Mouse (Mus musculus) CH12F3 (cell line): ENCODE data around the gene Slc35c2.

Experiments
- in situ Hi-C: fragments of 300-500 bp; cut with MboI; formaldehyde crosslinking; loops from 2 replicates; pipeline ENCODE4 v1.14.3; 2020; ENCODE audit warnings: low sequenced_read_pairs

Gene Slc35c2

GRCm38 (mm10) chr2:165243122-165243720 lies 44.4 kb downstream of the Slc35c2 start:
- in situ Hi-C loops: no loop called here

GRCm38 (mm10) chr2:165242575-165242974 lies 45.1 kb downstream of the Slc35c2 start:
- in situ Hi-C loops: no loop called here

GRCm38 (mm10) chr2:165241786-165242185 lies 45.9 kb downstream of the Slc35c2 start:
- in situ Hi-C loops: no loop called here

- in situ Hi-C loops: no loop called here
Observed at GRCm38 (mm10) chr2:165240371-165240770, 47.3 kb downstream of the Slc35c2 start.

GRCm38 (mm10) chr2:165239533-165240144 lies 48.0 kb downstream of the Slc35c2 start:
- in situ Hi-C loops: no loop called here

- in situ Hi-C loops: no loop called here
Observed at GRCm38 (mm10) chr2:165238416-165239145, 49.1 kb downstream of the Slc35c2 start.

GRCm38 (mm10) chr2:165234613-165235291 lies 52.9 kb downstream of the Slc35c2 start, which contains the start of gene Cdh22:
Gene Cdh22, minus strand, starts transcription at chr2:165234853.
- in situ Hi-C loops: no loop called here

GRCm38 (mm10) chr2:165234291-165234612 lies 53.4 kb downstream of the Slc35c2 start:
- in situ Hi-C loops: no loop called here

- in situ Hi-C loops: no loop called here
Observed at GRCm38 (mm10) chr2:165233491-165234290, 54.0 kb downstream of the Slc35c2 start.

- in situ Hi-C loops: no loop called here
Observed at GRCm38 (mm10) chr2:165229050-165229449, 58.6 kb downstream of the Slc35c2 start.
